Mouse (Mus musculus) CD4-positive, CD25-positive, alpha-beta regulatory T cell, adult 2 months (primary cell): Measurements from ENCODE around the gene Pde1a.

Experiments
- DNase-seq: peaks from one replicate; pipeline ENCODE4 v3.0.0-alpha.2; 2012; ENCODE audit warnings: low read depth, low spot score

Gene Pde1a

DNA sequence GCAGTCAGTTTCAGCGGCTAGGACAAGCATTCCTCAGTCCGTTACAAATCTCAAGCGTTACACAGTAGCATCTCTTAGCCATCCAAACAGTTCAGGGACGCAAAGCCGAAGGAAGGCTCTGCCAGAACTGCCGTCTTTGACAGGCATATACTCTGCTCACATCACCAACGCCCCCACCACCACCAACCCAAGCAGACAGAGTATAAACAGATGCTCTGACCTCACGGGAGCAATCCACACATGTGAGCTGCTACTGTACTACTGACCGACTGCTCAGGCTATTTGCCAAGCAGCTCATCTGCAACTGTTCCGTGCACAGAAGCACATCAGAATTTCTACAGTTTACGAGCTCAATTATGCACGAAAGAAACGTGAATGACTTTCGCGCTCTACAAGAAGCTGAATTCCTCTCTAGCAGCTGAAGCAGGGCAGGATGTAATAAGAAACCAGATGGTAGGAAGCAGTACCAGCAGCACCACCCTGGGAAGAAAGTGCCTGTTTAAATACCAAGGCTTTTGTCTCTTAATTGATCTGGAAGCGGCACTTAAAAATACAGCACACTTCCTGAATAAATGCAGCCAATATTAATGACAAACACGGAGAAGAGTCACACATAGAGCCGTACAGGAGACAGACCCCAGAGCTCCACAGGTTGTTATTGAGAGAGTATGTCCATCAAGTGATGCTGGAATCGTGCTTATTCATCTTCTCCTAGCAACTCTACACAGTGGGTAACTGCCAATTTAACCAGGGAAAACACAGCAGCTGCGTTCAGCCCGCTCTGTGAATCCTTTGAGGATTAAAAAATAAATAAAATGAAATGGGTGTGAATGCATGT is at the start of gene Pde1a:
Gene Pde1a, minus strand, starts transcription at position 598 of the 838 bp plus-strand sequence.
- DNase-seq, result no peak

DNA sequence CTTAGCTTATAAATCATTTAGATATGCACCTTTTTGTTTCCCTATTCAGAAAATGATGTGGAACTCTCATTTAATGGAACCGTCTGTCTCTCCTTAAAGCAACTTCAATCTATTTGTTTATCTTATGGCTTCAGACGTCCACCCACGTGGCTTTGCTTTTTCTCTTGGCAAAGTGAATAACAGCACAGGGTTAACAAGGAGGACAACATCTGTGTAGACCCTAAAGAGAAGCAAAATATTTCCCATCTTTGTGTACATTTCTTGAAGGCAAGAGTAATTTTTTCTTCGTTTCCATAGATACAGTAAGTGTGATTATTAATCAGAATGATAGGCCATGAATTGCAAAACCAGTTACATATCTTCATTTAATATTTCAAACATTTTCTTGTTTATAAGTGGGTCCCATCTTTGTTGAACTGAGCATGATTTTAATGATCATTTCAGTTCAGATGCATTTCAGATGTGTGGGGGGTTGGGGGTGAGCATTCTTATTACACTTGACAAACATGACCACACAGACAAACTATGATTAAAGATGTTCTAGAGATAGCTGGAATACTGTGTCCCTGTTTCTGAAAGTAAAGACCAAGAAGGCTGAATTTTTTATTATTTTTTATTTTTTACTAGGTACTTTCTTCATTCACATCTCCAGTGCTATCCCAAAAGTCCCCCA is 49.5 kb upstream of the Pde1a start:
- no peak for DNase-seq

DNA sequence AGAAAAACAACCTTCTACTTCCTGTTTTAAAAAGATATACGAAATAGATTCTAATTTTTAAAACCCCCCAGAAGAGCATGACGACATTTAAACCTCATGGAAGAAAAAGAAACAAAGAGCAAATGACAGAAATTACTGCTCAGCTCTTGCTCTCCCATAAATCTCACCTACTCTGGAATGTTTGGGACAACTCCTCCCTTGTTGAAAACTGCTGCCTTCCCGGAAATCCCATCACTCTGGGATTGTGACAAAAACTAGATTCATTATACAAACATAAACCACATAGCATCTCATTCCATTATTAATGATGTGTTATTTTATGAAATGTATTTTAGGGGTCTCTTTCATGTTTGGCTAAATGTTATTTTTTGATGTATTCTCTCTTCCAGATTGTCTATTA is 48.9 kb upstream of the Pde1a start:
- no peak for DNase-seq

DNA sequence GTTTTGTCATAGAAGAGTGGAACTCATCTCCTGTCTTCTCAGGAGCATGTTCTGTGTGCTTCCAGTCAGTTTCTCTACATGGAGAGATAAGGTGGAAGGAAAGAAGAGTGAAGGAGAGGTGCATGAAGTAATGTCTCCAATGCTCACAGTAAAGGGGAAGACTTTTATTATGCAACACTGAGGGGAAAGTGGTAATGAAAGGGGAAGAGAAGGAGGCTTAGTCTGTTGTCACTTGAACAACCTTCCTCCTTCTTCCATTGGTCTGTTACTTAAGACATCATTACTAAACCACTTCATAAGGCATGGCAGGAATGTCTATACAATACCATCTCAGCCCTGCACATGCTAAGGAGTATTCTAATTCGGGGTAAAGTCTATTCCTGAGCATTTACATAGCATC is 38.8 kb upstream of the Pde1a start:
- no peak for DNase-seq

DNA sequence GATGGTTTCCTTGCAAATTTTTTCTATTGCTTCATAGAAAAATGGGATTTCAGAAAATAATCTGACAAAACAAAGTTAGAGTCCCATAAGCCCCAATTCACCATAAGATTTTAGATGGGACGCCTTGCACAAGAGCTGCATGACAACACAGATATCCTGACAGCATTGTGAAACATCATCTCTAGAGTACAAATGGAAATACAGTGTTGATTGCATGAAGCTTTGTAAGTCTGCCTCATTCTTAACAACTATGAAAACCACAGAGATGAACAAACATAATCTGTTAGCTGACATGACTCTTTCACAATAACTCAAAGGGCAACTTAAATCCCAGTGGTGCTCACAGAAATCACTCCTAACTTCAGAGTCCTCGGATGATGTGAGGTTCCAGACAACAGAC is 29.5 kb upstream of the Pde1a start:
- no peak for DNase-seq

DNA sequence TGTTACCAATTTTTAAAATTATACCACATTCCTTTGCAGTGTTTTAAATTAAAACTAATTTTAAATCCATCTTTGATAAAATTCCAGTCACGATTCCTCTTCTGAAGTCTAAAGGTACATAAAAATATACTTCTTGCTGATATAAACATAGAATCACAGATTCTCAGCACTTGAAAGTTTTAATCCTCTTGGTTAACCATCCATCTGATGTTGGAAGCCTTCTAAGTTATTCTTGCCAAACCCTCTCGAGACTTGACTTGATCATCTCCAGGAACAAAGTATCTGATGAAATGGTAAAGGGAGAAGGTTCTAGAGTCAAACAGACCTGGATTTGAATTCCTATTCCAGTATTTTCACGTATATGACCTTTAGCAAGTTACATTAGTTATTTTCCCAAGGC is 28.9 kb upstream of the Pde1a start:
- no peak for DNase-seq

DNA sequence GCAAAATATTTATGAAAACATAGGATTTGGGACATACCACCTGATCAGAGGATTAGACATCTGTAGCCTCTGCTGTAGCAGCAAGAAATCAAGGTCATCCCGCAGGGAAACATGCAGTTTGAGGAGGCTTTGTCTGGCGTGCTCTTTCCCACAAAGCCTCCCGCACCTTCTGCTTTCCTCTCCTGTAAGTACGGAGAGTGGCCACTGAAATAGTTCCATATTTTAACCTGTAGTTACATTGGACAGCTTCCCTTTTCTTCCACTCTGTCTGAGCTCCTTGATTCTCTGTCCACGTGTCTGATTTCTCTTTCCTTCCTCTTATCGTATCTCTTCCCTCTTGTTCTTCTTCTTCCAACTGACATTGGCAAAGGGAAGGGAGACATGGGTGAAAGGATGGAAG is 20.8 kb upstream of the Pde1a start:
- no peak for DNase-seq

DNA sequence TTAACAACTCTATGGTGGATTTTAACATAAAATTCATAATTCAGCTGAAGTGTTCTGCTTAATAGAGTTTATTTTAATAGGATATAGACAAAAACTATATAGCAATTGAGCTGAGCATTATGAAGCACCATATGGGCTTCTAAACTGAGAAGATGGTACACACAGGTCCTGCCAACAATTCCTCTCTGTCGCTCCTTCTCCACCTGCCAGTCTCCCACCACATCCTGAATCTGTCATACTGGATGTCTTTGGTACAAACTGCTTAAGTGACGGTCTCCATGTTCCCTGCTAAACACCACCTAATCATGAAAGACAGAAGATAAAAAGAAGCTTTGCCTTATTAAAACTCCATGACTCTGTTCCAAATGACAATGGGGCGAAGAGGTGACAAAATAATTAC is 20.1 kb upstream of the Pde1a start:
- no peak for DNase-seq

DNA sequence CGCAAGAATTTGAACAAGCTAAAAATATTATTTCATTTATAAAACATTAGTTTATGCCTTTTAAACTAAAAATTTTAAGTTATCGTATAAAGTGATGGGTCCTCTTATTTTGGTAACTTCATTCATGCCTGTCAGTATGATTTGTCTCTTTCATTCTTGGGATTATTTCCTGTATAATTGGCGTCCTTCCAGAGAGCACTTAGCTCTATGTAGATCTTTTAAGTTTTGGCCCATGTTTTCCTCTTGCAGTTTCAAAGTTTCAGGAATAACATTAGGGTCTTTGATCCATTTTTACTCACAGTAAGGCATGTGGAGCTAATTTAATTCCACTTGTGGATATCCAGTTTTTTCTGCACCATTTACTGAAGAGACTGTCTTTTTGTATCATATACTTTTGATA is 5.8 kb upstream of the Pde1a start:
- no peak for DNase-seq

DNA sequence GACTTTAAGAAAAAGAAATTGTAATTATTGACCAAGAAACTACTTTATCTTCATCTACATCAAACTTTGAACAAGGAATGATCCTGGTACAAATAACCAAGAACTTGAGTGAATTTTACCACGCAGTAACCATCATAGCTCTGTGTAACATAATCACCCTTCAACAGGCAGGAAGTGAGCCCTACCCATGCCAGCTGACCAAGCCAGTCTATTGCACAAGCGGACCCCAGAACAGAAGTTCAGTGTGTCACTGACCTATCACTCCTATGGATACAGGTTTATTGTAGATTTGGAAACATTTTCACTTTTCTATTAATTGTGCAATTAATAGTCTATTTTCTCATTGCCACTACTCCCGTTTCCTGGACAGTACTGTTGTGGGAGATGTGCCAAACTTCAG is 3.4 kb upstream of the Pde1a start:
- DNase-seq, result no peak

DNA sequence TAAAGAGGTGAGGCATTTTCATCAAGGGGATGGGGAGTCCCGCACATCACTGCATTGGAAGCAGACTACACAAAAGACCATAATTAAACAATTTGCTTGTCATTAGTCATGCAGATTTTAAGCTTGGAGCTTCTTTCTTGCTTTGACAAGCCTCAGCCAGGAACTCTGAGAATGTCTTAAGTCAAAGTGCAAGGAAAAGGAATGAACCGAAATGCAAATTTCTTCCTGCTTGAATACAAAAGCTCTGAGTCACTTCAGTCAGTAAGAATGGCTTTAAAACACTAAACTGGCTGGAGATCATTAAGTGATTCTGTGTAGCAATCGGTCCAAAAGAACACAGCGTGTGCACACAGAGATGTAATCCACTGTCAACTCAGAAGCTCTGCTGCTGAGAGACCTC is 2.6 kb downstream of the Pde1a start:
- no peak for DNase-seq

DNA sequence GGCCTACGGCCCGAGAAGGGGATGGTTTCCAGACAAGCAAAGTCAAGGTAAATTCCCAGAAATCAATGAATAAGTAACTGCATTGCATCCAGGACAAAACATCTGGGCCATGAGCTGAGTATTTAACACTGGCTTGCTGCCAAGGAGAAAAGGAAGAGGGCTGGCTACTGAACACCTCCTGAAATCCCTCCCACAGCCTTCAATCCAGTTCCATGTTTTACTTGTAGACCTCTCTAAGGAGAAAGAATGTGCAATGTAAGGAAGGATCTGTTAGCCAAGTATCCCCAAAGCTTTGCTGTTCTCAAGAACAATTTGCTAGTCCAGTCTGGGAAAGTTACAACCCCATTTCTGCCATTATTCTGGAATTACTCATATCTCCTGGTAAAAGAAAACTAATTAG is 42.4 kb downstream of the Pde1a start:
- no peak for DNase-seq

DNA sequence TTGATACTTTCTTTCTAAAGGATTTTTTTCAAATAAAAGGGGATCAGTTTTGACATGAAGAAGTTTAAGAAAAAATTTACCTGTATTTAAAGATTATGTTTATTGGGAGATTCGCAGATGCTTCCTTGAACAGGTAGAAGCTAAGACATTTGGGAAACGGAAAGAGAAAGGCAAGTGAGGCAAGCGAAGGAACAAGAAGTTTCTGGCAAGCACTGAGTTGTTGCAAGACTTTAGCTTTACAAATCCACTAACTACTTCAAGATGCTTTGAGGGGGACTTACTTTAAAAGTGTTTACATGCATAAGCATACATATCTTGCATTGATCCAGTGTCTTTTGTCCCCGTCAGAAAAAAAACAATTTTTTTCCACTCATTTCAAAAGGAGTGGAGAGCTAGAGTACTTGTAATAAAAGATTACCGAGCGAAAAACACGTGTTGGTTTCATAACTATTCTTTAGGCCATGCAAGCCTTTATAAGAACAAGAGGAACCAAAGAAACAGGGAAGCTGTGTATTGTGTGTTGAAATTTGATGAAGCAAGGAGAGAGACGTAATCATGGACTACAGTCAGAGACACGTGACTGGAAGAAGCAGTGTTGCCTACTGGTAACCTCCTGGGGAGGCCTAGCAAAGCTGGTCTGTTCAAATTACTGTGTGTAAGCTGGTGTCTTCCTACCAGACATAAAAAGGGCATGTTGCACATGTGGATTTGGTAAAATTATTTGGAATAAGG is 49.0 kb downstream of the Pde1a start:
- no peak for DNase-seq

DNA sequence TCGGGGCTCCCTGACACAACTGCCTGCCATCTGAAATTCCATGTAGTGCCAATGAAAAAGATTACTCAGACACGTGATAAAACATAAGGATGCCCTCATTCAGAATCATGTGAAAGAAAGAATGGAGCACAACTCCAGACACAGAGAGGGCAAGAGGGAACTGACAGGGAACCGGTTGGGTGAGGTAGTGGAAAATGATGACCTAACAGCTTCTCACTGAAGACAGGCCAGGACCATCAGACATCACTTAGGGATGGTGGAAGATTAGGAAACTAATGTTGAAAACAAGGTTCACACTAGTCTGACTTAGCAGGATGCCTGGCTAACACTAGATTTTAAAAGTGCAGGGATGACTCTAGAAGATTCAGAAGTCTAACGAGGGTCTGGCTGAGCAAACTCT is 49.6 kb downstream of the Pde1a start:
- no peak for DNase-seq

DNA sequence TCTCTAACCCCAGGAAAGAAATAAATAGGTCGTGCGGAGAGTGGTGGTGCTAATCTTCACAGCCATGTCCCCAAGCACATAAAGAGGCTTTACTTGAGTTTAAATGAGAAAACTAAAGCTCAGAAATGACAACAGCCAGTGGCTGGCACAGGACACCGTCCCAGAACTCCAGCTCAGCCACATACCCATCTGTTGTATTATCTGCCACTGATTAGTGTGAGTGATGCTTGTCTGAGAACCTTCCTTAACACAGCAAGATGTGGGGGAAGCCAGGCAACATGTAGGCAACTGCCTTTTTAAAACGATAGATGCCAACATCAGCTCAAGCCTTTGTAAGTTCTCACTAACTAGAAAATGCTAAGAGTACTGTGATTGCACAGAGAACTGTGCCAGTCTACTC is 52.9 kb downstream of the Pde1a start:
- DNase-seq, result no peak

DNA sequence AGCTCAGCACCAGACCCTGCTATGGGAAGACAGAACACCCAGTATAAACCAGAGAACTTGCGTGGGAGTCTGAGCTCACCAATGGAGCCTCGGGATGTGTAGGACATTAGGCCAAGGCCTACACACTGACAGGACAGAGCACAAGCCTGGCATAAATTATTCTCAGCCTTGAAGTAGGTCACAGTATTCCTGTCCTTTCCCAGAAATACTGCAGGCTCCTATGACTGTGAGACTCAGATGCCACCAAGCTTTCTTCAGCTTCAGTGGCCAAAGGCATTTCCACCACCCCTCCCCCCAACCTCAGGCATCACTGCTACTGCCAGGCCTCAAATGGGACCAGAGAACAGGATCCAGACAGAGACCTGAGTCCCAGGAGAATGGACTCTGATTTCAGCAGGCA is 54.7 kb downstream of the Pde1a start:
- DNase-seq, result no peak

DNA sequence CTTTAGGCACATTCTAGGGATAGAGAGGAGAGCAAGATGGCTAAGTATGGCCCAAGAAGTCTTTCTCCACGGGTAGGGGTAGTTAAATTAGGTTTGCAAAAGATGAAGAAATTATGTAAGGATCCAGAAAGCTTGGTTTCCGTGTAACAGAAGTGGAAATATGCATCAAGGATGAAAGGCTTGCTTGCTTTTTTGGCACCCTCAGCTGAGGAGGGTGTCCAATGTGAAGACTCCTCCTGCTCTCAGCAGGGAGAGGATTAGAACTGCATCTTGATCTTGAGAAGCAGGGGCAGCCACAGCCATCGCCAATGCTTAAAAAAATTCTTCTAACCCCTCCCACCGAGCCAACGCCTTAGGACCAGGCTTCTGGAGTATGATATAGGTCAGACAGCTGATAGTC is 55.2 kb downstream of the Pde1a start:
- no peak for DNase-seq

DNA sequence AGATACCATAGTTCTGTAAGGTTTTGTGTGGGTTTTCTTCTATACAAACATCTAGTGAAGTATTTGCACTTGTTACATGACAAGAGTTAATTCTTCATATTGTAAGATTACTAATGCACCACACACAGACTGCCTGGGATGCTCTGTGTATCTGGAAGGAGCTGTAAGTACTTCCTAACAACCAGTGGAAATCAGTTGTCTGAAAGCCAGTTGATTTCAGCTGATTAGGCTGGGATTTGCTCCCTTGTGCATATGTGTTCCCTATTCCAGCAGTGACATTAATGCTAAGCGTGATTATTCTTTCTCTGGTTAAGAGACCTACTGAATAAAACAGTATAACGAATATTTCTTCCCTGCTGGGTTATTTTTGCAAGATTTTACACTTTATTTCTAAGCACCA is 55.8 kb downstream of the Pde1a start:
- no peak for DNase-seq

DNA sequence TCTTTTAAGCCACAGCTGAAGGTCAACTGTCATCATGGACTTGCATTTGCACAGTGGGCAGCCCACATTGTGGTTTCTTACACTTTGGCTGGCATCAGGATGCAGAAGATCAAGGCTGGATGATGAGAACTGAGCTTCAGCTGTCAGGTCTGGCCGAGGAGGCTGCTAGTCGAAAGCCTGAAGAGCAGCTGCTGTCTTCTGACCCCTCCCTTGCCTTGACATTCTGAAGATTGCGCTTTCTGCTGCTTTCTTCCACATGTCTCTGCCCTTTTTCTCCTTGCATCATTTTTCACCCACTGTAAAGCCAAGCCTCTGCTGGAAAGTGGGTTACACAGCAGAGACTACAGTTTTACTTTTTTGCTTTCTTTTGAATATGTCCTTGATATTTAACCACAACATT is 59.5 kb downstream of the Pde1a start:
- no peak for DNase-seq

DNA sequence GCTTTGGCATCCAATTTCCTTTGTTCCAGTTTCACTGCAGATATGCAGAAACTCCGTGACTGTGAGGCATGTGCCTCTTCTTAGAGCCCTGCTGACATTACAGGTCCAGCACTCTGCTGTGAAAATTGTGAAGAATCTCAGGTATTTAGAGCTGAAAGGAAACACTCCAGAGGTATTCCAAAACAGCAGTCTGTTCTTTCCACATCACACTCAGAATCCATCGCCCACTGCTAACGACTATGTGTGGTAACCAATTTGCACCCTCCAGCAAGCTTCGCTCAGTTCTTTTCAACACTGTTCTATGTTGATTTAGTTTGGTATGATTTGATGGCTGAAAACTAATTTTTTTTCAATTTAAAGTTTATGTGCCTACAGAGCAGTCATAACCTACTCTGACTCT is 62.8 kb downstream of the Pde1a start:
- no peak for DNase-seq

DNA sequence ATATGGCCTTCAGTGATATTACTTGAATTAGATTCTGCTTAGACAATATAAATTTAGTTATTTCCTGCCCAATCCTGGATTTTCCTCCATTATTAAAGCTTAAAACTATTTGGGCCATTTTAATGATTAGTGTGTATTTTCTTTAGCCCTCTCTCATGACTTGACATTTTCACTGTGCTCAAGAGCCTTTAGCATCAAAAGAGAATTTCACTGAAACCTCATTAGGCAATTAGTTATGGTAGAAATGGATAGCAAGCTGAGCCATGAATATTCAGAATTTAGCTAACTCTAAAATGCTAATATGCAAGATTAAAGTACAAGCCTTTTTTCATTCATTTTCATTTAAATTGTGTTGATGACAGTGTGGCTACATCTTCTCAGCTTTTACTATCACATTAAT is 73.2 kb downstream of the Pde1a start:
- DNase-seq, result no peak

DNA sequence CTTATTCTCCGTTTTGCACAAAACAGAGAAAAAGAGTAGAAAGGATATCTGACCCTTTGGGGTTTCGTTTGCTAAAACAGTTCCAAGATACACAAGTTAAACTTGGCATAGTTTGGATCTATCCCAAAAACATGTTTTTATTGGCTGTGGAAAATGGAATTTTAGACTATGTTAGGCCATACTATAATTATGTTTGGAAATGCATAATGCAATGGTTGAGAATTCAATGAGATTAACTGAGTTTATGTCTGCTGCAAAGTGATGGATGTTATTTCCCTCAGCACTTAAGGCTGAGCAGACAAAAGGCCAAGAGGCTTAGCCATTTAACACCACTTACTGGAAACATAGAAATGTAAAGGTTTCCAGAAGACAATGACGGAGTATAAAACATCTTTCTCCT is 75.2 kb downstream of the Pde1a start:
- DNase-seq, result no peak
